Mouse (Mus musculus) lung, postnatal 0 days (tissue): ENCODE data around the gene Map2. TPM values are rescaled to one million over a fixed set of nuclear protein-coding genes. Genes with fewer than 3 reads are reported as not detected.
A peak's percentile ranks its signal among the peaks of the same experiment; 100 is the strongest.

Source experiments
- ATAC-seq: fragments of 200-750 bp; cut with Nextera tagmentation; 2 replicates; pipeline ENCODE4 v1.8.0; 2017; ENCODE audit warnings: moderate library complexity
- DNase-seq: peaks from one replicate; pipeline ENCODE4 v3.0.0-alpha.2; 2016; ENCODE audit warnings: low spot score
- H3K27ac ChIP-seq: fragments of 300-500 bp; sonication (generic); 2 replicates; pipeline ENCODE4 v1.5.1; 2014; ENCODE audit warnings: antibody characterized with exemption, mild to moderate bottlenecking, low read length, mixed read lengths
- H3K27me3 ChIP-seq: fragments of 300-500 bp; sonication (generic); replicated peaks from 2 replicates; pipeline ENCODE4 v1.6.1; 2014; ENCODE audit warnings: low read length, mixed read lengths; ENCODE audit not compliant: insufficient read depth
- H3K36me3 ChIP-seq: fragments of 300-500 bp; sonication (generic); 2 replicates; pipeline ENCODE4 v1.6.1; 2014; ENCODE audit warnings: low read length, mixed read lengths; ENCODE audit not compliant: insufficient read depth
- H3K4me1 ChIP-seq: fragments of 300-500 bp; sonication (generic); 2 replicates; pipeline ENCODE4 v1.6.1; 2014; ENCODE audit warnings: antibody characterized with exemption, low read depth, low read length, mixed read lengths; ENCODE audit not compliant: insufficient read depth
- H3K4me2 ChIP-seq: fragments of 300-500 bp; sonication (generic); replicated peaks from 2 replicates; pipeline ENCODE4 v1.6.1; 2014; ENCODE audit warnings: low read depth, mild to moderate bottlenecking, low read length, moderate library complexity, mixed read lengths
- H3K4me3 ChIP-seq: fragments of 300-500 bp; sonication (generic); 2 replicates; pipeline ENCODE4 v1.5.1; 2014; ENCODE audit warnings: low read depth, low read length
- H3K9ac ChIP-seq: fragments of 300-500 bp; sonication (generic); replicated peaks from 2 replicates; pipeline ENCODE4 v1.6.1; 2014; ENCODE audit warnings: low read depth, mild to moderate bottlenecking
- H3K9me3 ChIP-seq: fragments of 300-500 bp; sonication (generic); 2 replicates; pipeline ENCODE4 v1.6.1; 2016; ENCODE audit warnings: low read length, mixed read lengths
- CTCF ChIP-seq: IDR thresholded peaks from 2 replicates; pipeline ENCODE4 v1.5.1; 2016; ENCODE audit warnings: antibody characterized with exemption, mild to moderate bottlenecking
- EP300 ChIP-seq: IDR thresholded peaks from 2 replicates; pipeline ENCODE4 v1.6.1; 2016; ENCODE audit warnings: antibody characterized with exemption, mild to moderate bottlenecking, control low read depth
- WGBS: fragments of 180-500 bp; shearing (Covaris S2); extraction: QIAGEN DNeasy Blood & Tissue Kit; methylation state at CpG from one replicate; pipeline ENCODE4 v1.1.7; 2014; 5-methylcytosine and 5-hydroxymethylcytosine counted together
- polyA plus RNA-seq: library from polyadenylated mRNA; unstranded; fragments of >200 nt; fragmentation: Nextera tagmentation; extraction: Ambion mirVana; gene quantifications from 2 replicates; pipeline ENCODE4 v1.2.1, GENCODE M21; 2015

The Map2 gene
- polyA plus RNA-seq, 1 experiment from 2014 or later: 2.1 TPM

DNA sequence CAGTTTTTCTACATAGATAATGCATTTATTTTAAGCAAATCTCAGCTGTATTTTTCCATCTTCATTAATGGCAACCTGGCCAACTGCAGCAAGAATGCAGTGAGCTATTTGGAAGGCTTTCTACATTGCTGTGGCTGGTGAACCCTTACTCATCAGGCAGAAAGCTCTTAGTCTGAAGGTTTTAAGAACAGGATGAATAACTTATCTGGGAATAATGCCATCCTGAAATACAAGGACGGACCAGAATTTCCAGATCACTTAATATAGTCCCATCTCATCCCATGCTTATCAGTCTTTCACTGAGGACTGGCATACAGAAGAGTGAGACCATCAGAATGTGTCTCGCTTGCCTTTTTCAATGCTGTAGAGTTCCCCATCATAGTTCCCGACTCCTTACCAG, 24.3 kb upstream of the Map2 start:
- no peaks in the 10 kb centered on the region for H3K9me3 ChIP-seq
- no peak overlapping the region for H3K4me3 ChIP-seq
- no peaks in the 10 kb centered on the region for H3K27me3 ChIP-seq
- 85% methylated on average over 3 of the region's 3 CpGs for whole genome bisulfite sequencing
- H3K4me1 ChIP-seq: no peaks in the 10 kb centered on the region
- no peak for ATAC-seq
- no peak overlapping the region for H3K27ac ChIP-seq
- TF ChIP-seq EP300: no peak
- no peak for TF ChIP-seq CTCF
- H3K4me2 ChIP-seq: no peak overlapping the region
- H3K9ac ChIP-seq: no peak overlapping the region
- no peak for DNase-seq
- no peaks in the 10 kb centered on the region for H3K36me3 ChIP-seq

DNA sequence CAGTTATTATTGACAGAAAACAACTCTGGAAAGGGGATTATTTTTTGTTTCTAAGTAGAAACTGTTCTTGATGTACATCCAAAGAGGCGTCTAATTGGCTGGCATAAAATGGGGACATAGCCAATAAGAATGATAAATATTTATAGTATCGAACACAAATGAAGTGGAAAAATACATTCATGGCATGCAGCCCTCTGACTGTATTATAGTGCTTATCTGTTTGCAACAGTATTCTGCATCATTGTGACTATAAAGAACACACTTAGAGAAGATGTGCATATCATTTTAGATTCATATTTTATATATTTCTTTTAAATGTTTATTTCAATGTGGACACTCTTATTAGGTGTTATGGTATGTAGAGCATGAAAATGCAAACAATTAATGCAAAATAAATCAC, 17.9 kb upstream of the Map2 start:
- H3K9ac ChIP-seq: no peak overlapping the region
- no peaks in the 10 kb centered on the region for H3K36me3 ChIP-seq
- no peak overlapping the region for H3K27ac ChIP-seq
- TF ChIP-seq EP300 (no peak), CTCF (no peak)
- H3K4me3 ChIP-seq: no peak overlapping the region
- H3K9me3 ChIP-seq: no peaks in the 10 kb centered on the region
- DNase-seq (no peak), ATAC-seq (no peak)
- WGBS: 55% methylated on average over 2 of the region's 2 CpGs
- H3K27me3 ChIP-seq: no peaks in the 10 kb centered on the region
- H3K4me2 ChIP-seq: no peak overlapping the region
- no peaks in the 10 kb centered on the region for H3K4me1 ChIP-seq

DNA sequence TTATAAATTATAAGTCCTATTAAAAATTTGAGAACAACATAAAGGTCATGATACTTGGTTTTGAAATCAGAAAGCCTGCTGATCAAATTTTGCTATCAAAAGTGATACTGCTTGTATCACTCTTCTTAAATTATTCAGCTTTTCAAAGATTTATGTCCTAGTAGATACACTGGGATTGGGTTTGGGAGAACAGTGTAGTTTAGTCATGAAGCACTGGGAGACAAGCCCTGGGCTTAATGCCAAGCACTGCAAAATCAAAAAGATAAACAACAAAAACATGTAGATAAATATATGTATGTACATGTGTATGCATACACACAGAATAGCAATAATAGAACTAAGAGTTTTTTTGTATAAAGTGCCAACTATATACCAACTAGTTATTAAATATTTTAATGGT, 17.5 kb upstream of the Map2 start:
- H3K36me3 ChIP-seq: no peaks in the 10 kb centered on the region
- ATAC-seq: no peak

GRCm38 (mm10) chr1:66164648-66165047, 10.4 kb upstream of the Map2 start:
- H3K9me3 ChIP-seq: no peaks in the 10 kb centered on the region
- H3K27me3 ChIP-seq: no peaks in the 10 kb centered on the region
- no peak for DNase-seq
- no peak overlapping the region for H3K4me2 ChIP-seq
- H3K4me1 ChIP-seq: no peaks in the 10 kb centered on the region
- no peak overlapping the region for H3K27ac ChIP-seq
- H3K9ac ChIP-seq: no peak overlapping the region
- 46% methylated on average over 2 of the region's 2 CpGs for WGBS
- no peak overlapping the region for H3K4me3 ChIP-seq
- no peak for ATAC-seq
- H3K36me3 ChIP-seq: no peaks in the 10 kb centered on the region
- TF ChIP-seq EP300 (no peak), CTCF (no peak)

More for the DNA sequence above, 17.5 kb upstream of the Map2 start:
- H3K9ac ChIP-seq: no peak overlapping the region
- H3K4me2 ChIP-seq: no peak overlapping the region
- no peak for DNase-seq
- H3K27me3 ChIP-seq: no peaks in the 10 kb centered on the region
- TF ChIP-seq CTCF (no peak), EP300 (no peak)
- H3K4me3 ChIP-seq: no peak overlapping the region
- H3K4me1 ChIP-seq: no peaks in the 10 kb centered on the region
- H3K27ac ChIP-seq: no peak overlapping the region
- H3K9me3 ChIP-seq: no peaks in the 10 kb centered on the region

GRCm38 (mm10) chr1:66168722-66169121, 6.4 kb upstream of the Map2 start:
- Histone ChIP-seq H3K27ac (no peak overlapping the region), H3K27me3 (no peaks in the 10 kb centered on the region), H3K36me3 (no peaks in the 10 kb centered on the region), H3K9ac (no peak overlapping the region), H3K4me3 (no peak overlapping the region), H3K4me1 (no peaks in the 10 kb centered on the region), H3K9me3 (no peaks in the 10 kb centered on the region), H3K4me2 (no peak overlapping the region)
- 46% methylated on average over 5 of the region's 5 CpGs for WGBS
- 0 out of 2 replicates have a peak, but pooled peaks have one; percentile 2 for TF ChIP-seq CTCF
- no peak for TF ChIP-seq EP300
- ATAC-seq: no peak
- peak; percentile 5 for DNase-seq

DNA sequence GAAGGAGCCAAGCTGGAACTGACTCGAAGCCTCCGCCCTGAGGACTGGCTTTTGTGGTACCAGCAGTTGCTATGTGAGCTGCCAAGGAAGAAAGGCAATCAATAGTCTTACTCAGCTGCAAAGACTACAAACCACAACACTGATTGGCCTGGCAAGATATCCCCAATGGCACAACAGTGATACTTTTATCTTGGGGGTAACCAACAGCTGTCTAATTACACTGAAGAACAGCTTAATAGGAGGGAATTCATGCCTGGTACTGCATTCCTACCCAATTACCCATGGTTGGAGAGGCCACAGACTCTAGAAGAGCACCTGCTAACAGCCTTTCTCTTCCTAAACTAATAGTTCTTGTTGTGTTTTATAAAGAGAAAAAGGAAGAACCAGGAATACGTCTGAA, 2.9 kb upstream of the Map2 start:
- no peak for ATAC-seq
- H3K36me3 ChIP-seq: no peaks in the 10 kb centered on the region
- H3K9me3 ChIP-seq: no peaks in the 10 kb centered on the region
- no peak for DNase-seq
- no peak overlapping the region for H3K4me2 ChIP-seq
- no peak overlapping the region for H3K9ac ChIP-seq
- H3K27ac ChIP-seq: no peak overlapping the region
- no peaks in the 10 kb centered on the region for H3K27me3 ChIP-seq
- H3K4me3 ChIP-seq: no peak overlapping the region
- WGBS: 79% methylated on average over 3 of the region's 3 CpGs
- TF ChIP-seq CTCF (no peak), EP300 (no peak)
- H3K4me1 ChIP-seq: no peaks in the 10 kb centered on the region

GRCm38 (mm10) chr1:66173630-66174029, 1.4 kb upstream of the Map2 start:
- no peak for ATAC-seq

More at GRCm38 (mm10) chr1:66173630-66174029, 1.4 kb upstream of the Map2 start:
- no peak overlapping the region for H3K27ac ChIP-seq
- no peak overlapping the region for H3K4me3 ChIP-seq
- no peak for TF ChIP-seq CTCF
- TF ChIP-seq EP300: no peak
- no peaks in the 10 kb centered on the region for H3K36me3 ChIP-seq
- H3K4me2 ChIP-seq: no peak overlapping the region
- H3K27me3 ChIP-seq: no peaks in the 10 kb centered on the region
- H3K4me1 ChIP-seq: no peaks in the 10 kb centered on the region
- no peaks in the 10 kb centered on the region for H3K9me3 ChIP-seq
- no peak overlapping the region for H3K9ac ChIP-seq
- WGBS: 54% methylated on average over 5 of the region's 5 CpGs
- no peak for DNase-seq
